Mouse (Mus musculus): ENCODE measurements around the gene Spint1. TPM values are rescaled to one million over a fixed set of nuclear protein-coding genes. Genes with fewer than 3 reads are reported as not detected.

The Spint1 gene
- polyA plus RNA-seq, 1 experiment = 4.3 TPM

GRCm38 (mm10) chr2:119292281-119292680, 55.1 kb downstream of the Spint1 start:
- Histone ChIP-seq H3K27ac (ENCODE audit: control insufficient read depth, insufficient read depth, low read depth, low read length, poor library complexity) (no peak overlapping the region), H3K4me3 (replicated peaks; ENCODE audit: control insufficient read depth, low read depth, low read length) (no peak overlapping the region), H3K4me1 (ENCODE audit: control insufficient read depth, insufficient read depth, low read length) (peaks cover 4% of the 10 kb centered on the region)
- TF ChIP-seq POLR2A (IDR thresholded peaks at IDR 0.05; ENCODE audit: borderline replicate concordance, control insufficient read depth, low read depth, low read length) (no peak), CTCF (IDR thresholded peaks at IDR 0.05; ENCODE audit: control insufficient read depth, insufficient read depth, low read length) (no peak)
- WGBS = 89% methylated on average over 5 of the region's 5 CpGs

GRCm38 (mm10) chr2:119292852-119293251, 55.7 kb downstream of the Spint1 start:
- Histone ChIP-seq H3K4me3 (replicated peaks; ENCODE audit: control insufficient read depth, low read depth, low read length) (no peak overlapping the region), H3K4me1 (ENCODE audit: control insufficient read depth, insufficient read depth, low read length) (peaks cover 3% of the 10 kb centered on the region), H3K27ac (ENCODE audit: control insufficient read depth, insufficient read depth, low read depth, low read length, poor library complexity) (no peak overlapping the region)
- no peak for TF ChIP-seq POLR2A (IDR thresholded peaks at IDR 0.05; ENCODE audit: borderline replicate concordance, control insufficient read depth, low read depth, low read length)
- TF ChIP-seq CTCF (IDR thresholded peaks at IDR 0.05; ENCODE audit: control insufficient read depth, insufficient read depth, low read length) = no peak
- WGBS = 88% methylated on average over 17 of the region's 17 CpGs

- H3K4me1 ChIP-seq (ENCODE audit: control insufficient read depth, insufficient read depth, low read length) = peaks cover 2% of the 10 kb centered on the region; the same call in 1 of the 2 replicates
- WGBS = 94% methylated on average over 17 of the region's 17 CpGs
- TF ChIP-seq CTCF (IDR thresholded peaks at IDR 0.05; ENCODE audit: control insufficient read depth, insufficient read depth, low read length) (no peak), POLR2A (IDR thresholded peaks at IDR 0.05; ENCODE audit: borderline replicate concordance, control insufficient read depth, low read depth, low read length) (no peak)
- H3K27ac ChIP-seq (ENCODE audit: control insufficient read depth, insufficient read depth, low read depth, low read length, poor library complexity) = no peak overlapping the region
- H3K4me3 ChIP-seq (replicated peaks; ENCODE audit: control insufficient read depth, low read depth, low read length) = no peak overlapping the region
Observed at GRCm38 (mm10) chr2:119293311-119293710, 56.1 kb downstream of the Spint1 start.

- Histone ChIP-seq H3K4me1 (ENCODE audit: control insufficient read depth, insufficient read depth, low read length) (peaks cover 5% of the 10 kb centered on the region; the same call in 1 of the 2 replicates), H3K4me3 (replicated peaks; ENCODE audit: control insufficient read depth, low read depth, low read length) (no peak overlapping the region), H3K27ac (ENCODE audit: control insufficient read depth, insufficient read depth, low read depth, low read length, poor library complexity) (no peak overlapping the region)
- TF ChIP-seq CTCF (IDR thresholded peaks at IDR 0.05; ENCODE audit: control insufficient read depth, insufficient read depth, low read length) = no peak
- no peak for TF ChIP-seq POLR2A (IDR thresholded peaks at IDR 0.05; ENCODE audit: borderline replicate concordance, control insufficient read depth, low read depth, low read length)
- WGBS = 89% methylated on average over 34 of the region's 34 CpGs
Observed at GRCm38 (mm10) chr2:119293776-119294390, 56.7 kb downstream of the Spint1 start.

- Histone ChIP-seq H3K27ac (ENCODE audit: control insufficient read depth, insufficient read depth, low read depth, low read length, poor library complexity) (no peak overlapping the region), H3K4me3 (replicated peaks; ENCODE audit: control insufficient read depth, low read depth, low read length) (no peak overlapping the region), H3K4me1 (ENCODE audit: control insufficient read depth, insufficient read depth, low read length) (peaks cover 5% of the 10 kb centered on the region; the same call in 1 of the 2 replicates)
- WGBS = 94% methylated on average over 18 of the region's 18 CpGs
- TF ChIP-seq POLR2A (IDR thresholded peaks at IDR 0.05; ENCODE audit: borderline replicate concordance, control insufficient read depth, low read depth, low read length) = no peak; the same call in 1 of the 2 replicates
- no peak for TF ChIP-seq CTCF (IDR thresholded peaks at IDR 0.05; ENCODE audit: control insufficient read depth, insufficient read depth, low read length)
Observed at GRCm38 (mm10) chr2:119294411-119294810, 57.2 kb downstream of the Spint1 start.

- Histone ChIP-seq H3K27ac (ENCODE audit: control insufficient read depth, insufficient read depth, low read depth, low read length, poor library complexity) (no peak overlapping the region), H3K4me3 (replicated peaks; ENCODE audit: control insufficient read depth, low read depth, low read length) (no peak overlapping the region), H3K4me1 (ENCODE audit: control insufficient read depth, insufficient read depth, low read length) (peaks cover 7% of the 10 kb centered on the region)
- no peak for TF ChIP-seq POLR2A (IDR thresholded peaks at IDR 0.05; ENCODE audit: borderline replicate concordance, control insufficient read depth, low read depth, low read length)
- TF ChIP-seq CTCF (IDR thresholded peaks at IDR 0.05; ENCODE audit: control insufficient read depth, insufficient read depth, low read length) = no peak
- WGBS = 59% methylated on average over 12 of the region's 12 CpGs
Observed at GRCm38 (mm10) chr2:119296756-119297155, 59.6 kb downstream of the Spint1 start.

GRCm38 (mm10) chr2:119297506-119297905, 60.3 kb downstream of the Spint1 start:
- Histone ChIP-seq H3K27ac (ENCODE audit: control insufficient read depth, insufficient read depth, low read depth, low read length, poor library complexity) (no peak overlapping the region), H3K4me3 (replicated peaks; ENCODE audit: control insufficient read depth, low read depth, low read length) (no peak overlapping the region), H3K4me1 (ENCODE audit: control insufficient read depth, insufficient read depth, low read length) (peaks cover 7% of the 10 kb centered on the region)
- no peak for TF ChIP-seq POLR2A (IDR thresholded peaks at IDR 0.05; ENCODE audit: borderline replicate concordance, control insufficient read depth, low read depth, low read length)
- TF ChIP-seq CTCF (IDR thresholded peaks at IDR 0.05; ENCODE audit: control insufficient read depth, insufficient read depth, low read length) = no peak
- 92% methylated on average over 19 of the region's 19 CpGs for WGBS

- Histone ChIP-seq H3K4me1 (ENCODE audit: control insufficient read depth, insufficient read depth, low read length) (peaks cover 7% of the 10 kb centered on the region), H3K27ac (ENCODE audit: control insufficient read depth, insufficient read depth, low read depth, low read length, poor library complexity) (no peak overlapping the region), H3K4me3 (replicated peaks; ENCODE audit: control insufficient read depth, low read depth, low read length) (no peak overlapping the region)
- WGBS = 42% methylated on average over 5 of the region's 5 CpGs
- TF ChIP-seq CTCF (IDR thresholded peaks at IDR 0.05; ENCODE audit: control insufficient read depth, insufficient read depth, low read length) (peak; percentile 86), POLR2A (IDR thresholded peaks at IDR 0.05; ENCODE audit: borderline replicate concordance, control insufficient read depth, low read depth, low read length) (no peak)
Observed at GRCm38 (mm10) chr2:119298330-119298729, 61.2 kb downstream of the Spint1 start.

Measured in bone marrow, adult 2 months (tissue).